Mouse (Mus musculus) 416B (cell line): ENCODE data around the gene Wdr37.
"Not testable (repeated sequence)": the region's sequence is repeated elsewhere in the genome, so short reads cannot be mapped to it uniquely, and the experiment has no call there.

Experiments
- DNase-seq: peaks from one replicate; pipeline ENCODE4 v3.0.0; 2011; ENCODE audit warnings: low read depth

The Wdr37 gene

GRCm38 (mm10) chr13:8871314-8871962 lies at the start of gene Wdr37:
TSS of gene Wdr37 (minus strand) at chr13:8871909.
- peak; percentile 83 for DNase-seq

- not testable (repeated sequence) for DNase-seq
Measured at GRCm38 (mm10) chr13:8913890-8914289, 42.2 kb upstream of the Wdr37 start.

GRCm38 (mm10) chr13:8905986-8906385 lies 34.3 kb upstream of the Wdr37 start:
- DNase-seq, result not testable (repeated sequence)

GRCm38 (mm10) chr13:8888603-8889002 lies 16.9 kb upstream of the Wdr37 start:
- DNase-seq, result peak; percentile 78

GRCm38 (mm10) chr13:8886185-8886560 lies 14.5 kb upstream of the Wdr37 start:
- DNase-seq, result no peak

GRCm38 (mm10) chr13:8885445-8886184 lies 13.9 kb upstream of the Wdr37 start, which contains the start of gene Idi1:
TSS of gene Idi1 (plus strand) at chr13:8885501.
- DNase-seq, result peak; percentile 99

GRCm38 (mm10) chr13:8883870-8884269 lies 12.2 kb upstream of the Wdr37 start:
- not testable (repeated sequence) for DNase-seq

- peak; percentile 83 for DNase-seq
Measured at GRCm38 (mm10) chr13:8881611-8882010, 9.9 kb upstream of the Wdr37 start.

GRCm38 (mm10) chr13:8873776-8874175 lies 2.1 kb upstream of the Wdr37 start:
- DNase-seq, result peak; percentile 73

GRCm38 (mm10) chr13:8870510-8871313 lies 997 bp downstream of the Wdr37 start:
- peak; percentile 92 for DNase-seq

- peak; percentile 65 for DNase-seq
Measured at GRCm38 (mm10) chr13:8870160-8870509, 1.6 kb downstream of the Wdr37 start.

GRCm38 (mm10) chr13:8869578-8870157 lies 2.0 kb downstream of the Wdr37 start:
- peak; percentile 32 for DNase-seq

GRCm38 (mm10) chr13:8866612-8867011 lies 5.1 kb downstream of the Wdr37 start:
- no peak for DNase-seq

- no peak for DNase-seq
Measured at GRCm38 (mm10) chr13:8864990-8865389, 6.7 kb downstream of the Wdr37 start.

GRCm38 (mm10) chr13:8860861-8861260 lies 10.8 kb downstream of the Wdr37 start:
- no peak for DNase-seq

GRCm38 (mm10) chr13:8858453-8858852 lies 13.3 kb downstream of the Wdr37 start:
- DNase-seq, result no peak

GRCm38 (mm10) chr13:8854769-8855168 lies 16.9 kb downstream of the Wdr37 start:
- DNase-seq, result no peak

- no peak for DNase-seq
Measured at GRCm38 (mm10) chr13:8853424-8853823, 18.3 kb downstream of the Wdr37 start.

- DNase-seq, result no peak
Measured at GRCm38 (mm10) chr13:8849311-8849710, 22.4 kb downstream of the Wdr37 start.

GRCm38 (mm10) chr13:8847702-8848101 lies 24.0 kb downstream of the Wdr37 start:
- peak; percentile 78 for DNase-seq

- DNase-seq, result no peak
Measured at GRCm38 (mm10) chr13:8842273-8842672, 29.4 kb downstream of the Wdr37 start.

GRCm38 (mm10) chr13:8841846-8842245 lies 29.9 kb downstream of the Wdr37 start:
- DNase-seq, result not testable (repeated sequence)
